Mouse (Mus musculus): Measurements from ENCODE around the gene Tm6sf1. TPM values are rescaled to one million over a fixed set of nuclear protein-coding genes. Genes with fewer than 3 reads are reported as not detected.

Gene Tm6sf1
- polyA plus RNA-seq, 1 experiment from 2014 or later: 3.8 TPM

DNA sequence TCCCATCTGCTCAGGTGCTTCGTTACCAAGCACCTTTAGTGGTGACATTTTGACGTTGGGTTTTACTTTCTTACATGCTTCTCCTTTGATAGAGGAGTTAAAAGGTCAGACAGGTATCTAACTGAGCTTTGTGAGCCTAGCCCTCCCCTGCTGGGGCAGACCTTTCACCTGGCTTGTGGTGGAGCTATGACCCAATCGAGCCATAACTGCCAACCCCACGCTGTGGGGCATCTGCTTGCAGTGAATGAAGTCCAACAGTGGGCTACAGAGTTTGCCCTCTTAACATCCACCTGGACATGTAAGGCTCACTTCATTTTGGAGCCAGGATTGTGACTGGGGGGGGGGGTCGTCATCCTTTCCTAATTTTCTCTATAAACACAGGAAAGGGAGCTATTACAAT lies 21.5 kb downstream of the Tm6sf1 start:
- in situ Hi-C loops (cut with MboI; ENCODE audit: low pct_unique_long_range_greater_than_20kb): no loop called here
- ChIA-PET CTCF (interaction anchor here (0.8 to 1.7 kb wide), 2 partner anchors 11 to 73 kb away, joined by 3 to 7 read pairs; no protein-coding TSS in a partner anchor), POLR2A (no interaction called here)
- no peaks in the 10 kb centered on the region for H3K27me3 ChIP-seq
- no peak for DNase-seq (ENCODE audit: low read depth, low spot score)
- ATAC-seq: no peak
- TF ChIP-seq CTCF (IDR thresholded peaks at IDR 0.05): no peak

- ChIA-PET POLR2A (no interaction called here), CTCF (interaction anchor here (0.8 kb wide), 1 partner anchor 73 kb away, joined by 3 read pairs; no protein-coding TSS in a partner anchor)
- no peak for ATAC-seq
- no peak for DNase-seq (ENCODE audit: low read depth, low spot score)
- TF ChIP-seq CTCF (IDR thresholded peaks at IDR 0.05): no peak
- in situ Hi-C loops (cut with MboI; ENCODE audit: low pct_unique_long_range_greater_than_20kb): no loop called here
- H3K27me3 ChIP-seq: no peaks in the 10 kb centered on the region
Observed at GRCm38 (mm10) chr7:81880797-81881196, 22.0 kb downstream of the Tm6sf1 start.

- DNase-seq (ENCODE audit: low read depth, low spot score): no peak
- no peak for ATAC-seq
- POLR2A ChIA-PET: no interaction called here
- in situ Hi-C loops (cut with MboI; ENCODE audit: low pct_unique_long_range_greater_than_20kb): no loop called here
- CTCF ChIA-PET: no interaction called here
- H3K27me3 ChIP-seq: no peaks in the 10 kb centered on the region
- no peak for TF ChIP-seq CTCF (IDR thresholded peaks at IDR 0.05)
Observed at GRCm38 (mm10) chr7:81881600-81881999, 22.8 kb downstream of the Tm6sf1 start.

DNA sequence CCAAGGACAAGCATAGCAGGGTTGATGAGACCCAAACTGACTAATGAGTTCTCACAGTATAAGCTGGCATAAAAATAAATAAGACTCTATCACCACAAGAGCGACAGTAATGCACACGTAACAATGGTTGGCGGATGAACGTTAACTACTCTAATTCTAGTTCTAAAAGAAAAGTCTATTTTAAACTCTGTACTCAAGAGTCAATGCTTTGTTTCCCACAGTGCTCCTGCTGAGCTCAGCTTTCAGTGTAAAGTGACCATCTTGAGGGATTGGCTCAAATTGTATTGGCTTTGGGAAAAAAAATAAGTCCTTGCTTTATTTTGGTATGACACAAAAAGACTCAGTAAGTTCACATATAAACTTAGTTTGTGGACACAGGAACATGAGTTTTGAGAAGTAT lies 26.3 kb downstream of the Tm6sf1 start:
- POLR2A ChIA-PET: no interaction called here
- no peak for TF ChIP-seq CTCF (IDR thresholded peaks at IDR 0.05)

GRCm38 (mm10) chr7:81899361-81899760 lies 40.6 kb downstream of the Tm6sf1 start:
- DNase-seq (ENCODE audit: low read depth, low spot score) (no peak), ATAC-seq (no peak)
- ChIA-PET POLR2A (no interaction called here), CTCF (no interaction called here)
- no peak for TF ChIP-seq CTCF (IDR thresholded peaks at IDR 0.05)
- no peaks in the 10 kb centered on the region for H3K27me3 ChIP-seq
- in situ Hi-C loops (cut with MboI; ENCODE audit: low pct_unique_long_range_greater_than_20kb): no loop called here

More for the DNA sequence above, 26.3 kb downstream of the Tm6sf1 start:
- H3K27me3 ChIP-seq: no peaks in the 10 kb centered on the region
- ATAC-seq (no peak), DNase-seq (ENCODE audit: low read depth, low spot score) (no peak)
- in situ Hi-C loops (cut with MboI; ENCODE audit: low pct_unique_long_range_greater_than_20kb): no loop called here
- CTCF ChIA-PET: interaction anchor here (1.4 kb wide), 1 partner anchor 16 kb away, joined by 3 read pairs; no protein-coding TSS in a partner anchor

DNA sequence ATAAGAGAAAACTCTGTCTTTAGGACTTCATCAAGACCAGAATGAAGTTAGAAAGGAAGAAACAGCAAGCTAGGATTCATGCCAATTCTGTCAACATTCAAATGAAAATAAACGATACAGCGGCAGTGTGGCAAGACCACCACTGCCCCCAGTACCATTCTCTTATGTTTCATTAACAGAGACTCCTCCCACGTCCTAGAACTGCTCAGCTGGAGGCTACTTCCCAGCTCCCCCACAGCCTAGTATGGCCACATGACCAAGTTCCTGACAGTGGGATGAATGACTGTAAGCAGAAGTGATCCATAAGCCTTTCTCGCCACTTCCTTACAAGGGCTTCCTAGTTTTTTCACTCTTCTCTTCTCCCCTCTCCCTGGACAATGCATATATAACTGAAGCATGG lies 45.3 kb downstream of the Tm6sf1 start:
- no peaks in the 10 kb centered on the region for H3K27me3 ChIP-seq
- TF ChIP-seq CTCF (IDR thresholded peaks at IDR 0.05): no peak
- ATAC-seq: no peak
- ChIA-PET POLR2A (interaction anchor here (1.0 kb wide), 1 partner anchor 16 kb away, joined by 3 read pairs; no protein-coding TSS in a partner anchor), CTCF (interaction anchor here (0.7 kb wide), 1 partner anchor 208 kb away, joined by 3 read pairs; no protein-coding TSS in a partner anchor)
- in situ Hi-C loops (cut with MboI; ENCODE audit: low pct_unique_long_range_greater_than_20kb): no loop called here
- no peak for DNase-seq (ENCODE audit: low read depth, low spot score)

GRCm38 (mm10) chr7:81904926-81905325 lies 46.1 kb downstream of the Tm6sf1 start:
- POLR2A ChIA-PET: no interaction called here
- DNase-seq (ENCODE audit: low read depth, low spot score) (no peak), ATAC-seq (no peak)
- TF ChIP-seq CTCF (IDR thresholded peaks at IDR 0.05): no peak
- CTCF ChIA-PET: no interaction called here
- in situ Hi-C loops (cut with MboI; ENCODE audit: low pct_unique_long_range_greater_than_20kb): no loop called here
- H3K27me3 ChIP-seq: no peaks in the 10 kb centered on the region

DNA sequence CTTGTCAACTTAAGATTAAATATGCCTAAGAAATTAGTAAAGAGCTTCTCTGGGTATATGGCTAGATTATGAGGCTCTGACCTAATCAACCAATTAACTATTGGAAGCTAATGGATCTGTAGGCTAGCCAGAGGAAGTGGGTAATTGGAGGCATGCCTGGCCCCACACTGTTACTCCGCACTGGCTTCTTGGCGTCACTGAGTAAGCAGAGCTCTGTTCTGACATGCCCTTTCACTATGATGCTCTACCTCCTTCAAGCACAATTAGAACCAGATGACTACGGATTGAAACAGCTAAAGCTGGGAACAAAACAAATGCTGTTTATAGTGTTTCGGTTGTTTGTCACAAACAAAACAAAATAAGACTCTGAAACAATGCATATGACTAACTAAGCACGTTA lies 59.5 kb downstream of the Tm6sf1 start:
- no peak for ATAC-seq
- TF ChIP-seq CTCF (IDR thresholded peaks at IDR 0.05): no peak
- in situ Hi-C loops (cut with MboI; ENCODE audit: low pct_unique_long_range_greater_than_20kb): no loop called here
- DNase-seq (ENCODE audit: low read depth, low spot score): no peak
- ChIA-PET POLR2A (no interaction called here), CTCF (interaction anchor here (0.9 to 1.3 kb wide), 2 partner anchors 21 to 35 kb away, joined by 3 read pairs; no protein-coding TSS in a partner anchor)
- no peaks in the 10 kb centered on the region for H3K27me3 ChIP-seq

GRCm38 (mm10) chr7:81920314-81920713 lies 61.5 kb downstream of the Tm6sf1 start:
- H3K27me3 ChIP-seq: no peaks in the 10 kb centered on the region
- ChIA-PET POLR2A (interaction anchor here (0.9 kb wide), 1 partner anchor 11 kb away, joined by 5 read pairs; no protein-coding TSS in a partner anchor), CTCF (interaction anchor here (0.6 kb wide), 1 partner anchor 1702 kb away, joined by 3 read pairs; no protein-coding TSS in a partner anchor)
- DNase-seq (ENCODE audit: low read depth, low spot score) (no peak), ATAC-seq (no peak)
- TF ChIP-seq CTCF (IDR thresholded peaks at IDR 0.05): no peak
- in situ Hi-C loops (cut with MboI; ENCODE audit: low pct_unique_long_range_greater_than_20kb): no loop called here

- ChIA-PET CTCF (no interaction called here), POLR2A (interaction anchor here (0.9 kb wide), 1 partner anchor 10 kb away, joined by 5 read pairs; no protein-coding TSS in a partner anchor)
- ATAC-seq (no peak), DNase-seq (ENCODE audit: low read depth, low spot score) (no peak)
- H3K27me3 ChIP-seq: no peaks in the 10 kb centered on the region
- TF ChIP-seq CTCF (IDR thresholded peaks at IDR 0.05): no peak
- in situ Hi-C loops (cut with MboI; ENCODE audit: low pct_unique_long_range_greater_than_20kb): no loop called here
Observed at GRCm38 (mm10) chr7:81921379-81921952, 62.7 kb downstream of the Tm6sf1 start.

DNA sequence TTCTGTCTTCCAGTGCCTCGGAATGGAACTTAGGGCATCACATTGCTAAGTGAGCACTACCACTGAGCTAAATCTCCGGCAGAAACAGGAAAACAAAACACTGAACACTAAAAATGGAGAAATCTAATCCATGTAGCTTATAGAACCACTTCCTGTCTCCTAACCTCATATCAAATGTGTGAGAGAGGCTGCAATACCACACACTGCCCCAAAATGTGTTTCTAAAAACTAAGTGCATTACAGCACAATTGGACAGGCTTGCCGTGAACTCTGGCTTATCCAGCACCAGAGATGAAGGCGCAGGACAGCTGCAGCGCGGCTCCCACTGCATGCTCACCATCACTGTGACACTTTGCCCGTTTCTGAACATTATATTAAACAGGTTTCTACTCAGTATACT lies 70.2 kb downstream of the Tm6sf1 start:
- H3K27me3 ChIP-seq: no peaks in the 10 kb centered on the region
- in situ Hi-C loops (cut with MboI; ENCODE audit: low pct_unique_long_range_greater_than_20kb): loop anchor here (25.0 kb wide), 1 partner anchor 142 kb away; the partner anchor contains the start of gene 3110040N11Rik
- ChIA-PET CTCF (no interaction called here), POLR2A (no interaction called here)
- no peak for TF ChIP-seq CTCF (IDR thresholded peaks at IDR 0.05)
- DNase-seq (ENCODE audit: low read depth, low spot score): no peak
- no peak for ATAC-seq

Measured in Patski (cell line).